Mouse (Mus musculus): ENCODE results near the gene Kcnip2.
A peak's percentile ranks its signal among the peaks of the same experiment; 100 is the strongest.

- TF ChIP-seq CTCF (IDR thresholded peaks at IDR 0.05; ENCODE audit: control insufficient read depth, insufficient read depth, low read length) (peak; percentile 77), POLR2A (IDR thresholded peaks at IDR 0.05; ENCODE audit: borderline replicate concordance, control insufficient read depth, low read depth, low read length) (no peak)
Measured at GRCm38 (mm10) chr19:45804593-45805368, 11.1 kb downstream of the Kcnip2 start.

Measured in bone marrow, adult 2 months (tissue).